Comparison of ENCODE assay signal across 8 mouse cellular contexts in genomic region chr2:73046576-73046975, GRCm38 (mm10).
DNase-seq lines count a peak whose midpoint lies in the region; ATAC-seq and TF ChIP-seq lines count a peak whose summit lies in the region.

No protein-coding gene starts in this region.

- peak; percentile 17 for DNase-seq in right cerebral cortex, postnatal 4 days
- no peak for DNase-seq in right cerebral cortex, adult 18-20 months
- DNase-seq in left cerebral cortex, adult 9 months (ENCODE audit: low spot score in 2 of 2), result no peak
- DNase-seq in left cerebral cortex, adult 8-10 months (ENCODE audit: low spot score in 2 of 2), result no peak

- WGBS in heart, embryonic 14.5 days, result 73% methylated on average over 10 of the region's 10 CpGs
- WGBS in limb, embryonic 13.5 days, result 38% methylated on average over 10 of the region's 10 CpGs

- ATAC-seq in heart, embryonic 14.5 days (ENCODE audit: insufficient number of reproducible peaks, insufficient read depth, low FRiP score, low read depth), result no peak
- ATAC-seq in limb, embryonic 13.5 days (ENCODE audit: low FRiP score, low read depth), result peak; percentile 42
- ATAC-seq in erythroblast, adult 5-6 weeks (replicated peaks; ENCODE audit: low FRiP score, poor library complexity, severe bottlenecking), result no peak

- H3K36me3 ChIP-seq in heart, embryonic 14.5 days (ENCODE audit: control insufficient read depth, insufficient read depth, low read length), result no peaks in the 10 kb centered on the region
- no peaks in the 10 kb centered on the region for H3K36me3 ChIP-seq in limb, embryonic 13.5 days
- H3K36me3 ChIP-seq in testis, adult 2 months (ENCODE audit: control insufficient read depth, insufficient read depth, low read length), result no peaks in the 10 kb centered on the region

- no peak overlapping the region for H3K4me3 ChIP-seq in heart, embryonic 14.5 days (ENCODE audit: control insufficient read depth in 1 of 2, insufficient read depth in 1 of 2, low read depth in 1 of 2, low read length in 2 of 2)
- H3K4me3 ChIP-seq in limb, embryonic 13.5 days, result 0 out of 2 replicates have a peak overlapping the region, but pooled peaks have one; percentile 0
- H3K4me3 ChIP-seq in testis, adult 2 months (ENCODE audit: control insufficient read depth, low read depth, low read length), result no peak overlapping the region

- H3K27me3 ChIP-seq in heart, embryonic 14.5 days (ENCODE audit: control insufficient read depth, insufficient read depth, low read length), result no peaks in the 10 kb centered on the region
- no peaks in the 10 kb centered on the region for H3K27me3 ChIP-seq in limb, embryonic 13.5 days
- H3K27me3 ChIP-seq in testis, adult 2 months (ENCODE audit: control insufficient read depth, insufficient read depth, low read length), result no peaks in the 10 kb centered on the region

- no peak for TF ChIP-seq CTCF in testis, adult 2 months (IDR thresholded peaks at IDR 0.05; ENCODE audit: control insufficient read depth, insufficient read depth, insufficient replicate concordance, low read depth, low read length)

- no peak overlapping the region for H3K9ac ChIP-seq in heart, embryonic 14.5 days (ENCODE audit: low read length)
- no peak overlapping the region for H3K9ac ChIP-seq in limb, embryonic 13.5 days

- H3K4me2 ChIP-seq in heart, embryonic 14.5 days (ENCODE audit: low read length), result peak overlapping the region; percentile 26; the same call in 1 of the 2 replicates
- H3K4me2 ChIP-seq in limb, embryonic 13.5 days (replicated peaks), result peak overlapping the region; percentile 48

- peak overlapping the region; percentile 12 to 64; a peak in 3 of 4 replicates for H3K27ac ChIP-seq in heart, embryonic 14.5 days (replicated peaks in 1 of 2; ENCODE audit: control insufficient read depth in 1 of 2, insufficient read depth in 1 of 2, low read depth in 2 of 2, low read length in 2 of 2)
- peak overlapping the region; percentile 91 for H3K27ac ChIP-seq in limb, embryonic 13.5 days
- H3K27ac ChIP-seq in testis, adult 2 months (ENCODE audit: control insufficient read depth, insufficient read depth, low read depth, low read length), result peak overlapping the region; percentile 70

- no peak for TF ChIP-seq POLR2A in testis, adult 2 months (IDR thresholded peaks at IDR 0.05; ENCODE audit: control insufficient read depth, low read depth, low read length)

- peaks cover 18 to 32% of the 10 kb centered on the region in 2 experiments for H3K4me1 ChIP-seq in heart, embryonic 14.5 days (ENCODE audit: control insufficient read depth in 2 of 2, insufficient read depth in 2 of 2, low read length in 2 of 2)
- H3K4me1 ChIP-seq in limb, embryonic 13.5 days, result peaks cover 30% of the 10 kb centered on the region
- H3K4me1 ChIP-seq in testis, adult 2 months (ENCODE audit: control insufficient read depth, insufficient read depth, low read length), result peaks cover 5% of the 10 kb centered on the region

- H3K9me3 ChIP-seq in heart, embryonic 14.5 days (ENCODE audit: control insufficient read depth, low read length), result no peaks in the 10 kb centered on the region
- no peaks in the 10 kb centered on the region for H3K9me3 ChIP-seq in limb, embryonic 13.5 days

Comparison
In these comparisons a context has a peak if more than half of its experiments do, and no peak if none do; other contexts are left out.
1. H3K27ac ChIP-seq: peak in every context shown above with its lines; median percentile 91 in limb, embryonic 13.5 days; 70 in testis, adult 2 months; 38 in heart, embryonic 14.5 days.